Mouse (Mus musculus): ENCODE measurements around the gene Nhs. TPM values are rescaled to one million over a fixed set of nuclear protein-coding genes. Genes with fewer than 3 reads are reported as not detected.

The Nhs gene
- polyA plus RNA-seq, 1 experiment: not detected

GRCm38 (mm10) chrX:161790182-161790581 lies 369.3 kb downstream of the Nhs start:
- Histone ChIP-seq H3K4me3 (ENCODE audit: insufficient read depth, low read depth, low read length) (no peak overlapping the region), H3K27ac (replicated peaks; ENCODE audit: low read depth, low read length) (no peak overlapping the region), H3K4me1 (ENCODE audit: control insufficient read depth, insufficient read depth, insufficient read length, low read length) (no peaks in the 10 kb centered on the region)

All from brown adipose tissue, adult 24 weeks (tissue).